Mouse (Mus musculus): Measurements from ENCODE around the gene Ddx19a. TPM values are rescaled to one million over a fixed set of nuclear protein-coding genes. Genes with fewer than 3 reads are reported as not detected.
"Not testable (repeated sequence)": the region's sequence is repeated elsewhere in the genome, so short reads cannot be mapped to it uniquely, and the experiment has no call there.

Gene Ddx19a
- polyA plus RNA-seq, 1 experiment from 2014 or later, result 16.8 TPM

- H3K9me3 ChIP-seq; H3K36me3 ChIP-seq; H3K27ac ChIP-seq; H3K27me3 ChIP-seq; ATAC-seq (ENCODE audit: low FRiP score, low read depth); H3K9ac ChIP-seq; H3K4me3 ChIP-seq; H3K4me2 ChIP-seq (replicated peaks); H3K4me1 ChIP-seq: not testable (repeated sequence)
- 94% methylated on average over 2 of the region's 2 CpGs for WGBS
Observed at GRCm38 (mm10) chr8:111026609-111027008, 29.0 kb upstream of the Ddx19a start.

GRCm38 (mm10) chr8:111010230-111010991 is 12.8 kb upstream of the Ddx19a start:
- not testable (repeated sequence) for H3K27me3 ChIP-seq; H3K4me3 ChIP-seq; ATAC-seq (ENCODE audit: low FRiP score, low read depth); H3K4me2 ChIP-seq (replicated peaks); H3K9ac ChIP-seq; H3K9me3 ChIP-seq; H3K4me1 ChIP-seq; H3K27ac ChIP-seq
- H3K36me3 ChIP-seq, result peaks cover 47% of the 10 kb centered on the region
- 91% methylated on average over 7 of the region's 10 CpGs for WGBS

GRCm38 (mm10) chr8:110996641-110997430 is 764 bp downstream of the Ddx19a start:
- Histone ChIP-seq H3K9ac (peak overlapping the region; percentile 88), H3K27me3 (no peaks in the 10 kb centered on the region), H3K4me2 (replicated peaks) (peak overlapping the region; percentile 83), H3K4me1 (peaks cover 7% of the 10 kb centered on the region), H3K4me3 (peak overlapping the region; percentile 89), H3K9me3 (no peaks in the 10 kb centered on the region), H3K36me3 (peaks cover 26% of the 10 kb centered on the region), H3K27ac (peak overlapping the region; percentile 82; the same call in 1 of the 2 replicates)
- WGBS, result 34% methylated on average over 16 of the region's 16 CpGs
- ATAC-seq (ENCODE audit: low FRiP score, low read depth), result no peak

GRCm38 (mm10) chr8:110990017-110990416 is 7.6 kb downstream of the Ddx19a start:
- no peaks in the 10 kb centered on the region for H3K27me3 ChIP-seq
- no peak for ATAC-seq (ENCODE audit: low FRiP score, low read depth)
- 85% methylated on average over 9 of the region's 9 CpGs for WGBS
- no peaks in the 10 kb centered on the region for H3K4me1 ChIP-seq
- H3K4me3 ChIP-seq, result no peak overlapping the region
- no peaks in the 10 kb centered on the region for H3K9me3 ChIP-seq
- no peak overlapping the region for H3K27ac ChIP-seq
- H3K36me3 ChIP-seq, result peaks cover 87% of the 10 kb centered on the region
- H3K4me2 ChIP-seq (replicated peaks), result no peak overlapping the region
- no peak overlapping the region for H3K9ac ChIP-seq

- H3K4me2 ChIP-seq (replicated peaks), result no peak overlapping the region
- no peaks in the 10 kb centered on the region for H3K4me1 ChIP-seq
- no peaks in the 10 kb centered on the region for H3K27me3 ChIP-seq
- no peak overlapping the region for H3K4me3 ChIP-seq
- WGBS, result 74% methylated on average over 8 of the region's 8 CpGs
- H3K9ac ChIP-seq, result no peak overlapping the region
- H3K9me3 ChIP-seq, result no peaks in the 10 kb centered on the region
- H3K36me3 ChIP-seq, result peaks cover 92% of the 10 kb centered on the region
- no peak overlapping the region for H3K27ac ChIP-seq
- ATAC-seq (ENCODE audit: low FRiP score, low read depth), result no peak
Observed at GRCm38 (mm10) chr8:110987805-110988744, 9.5 kb downstream of the Ddx19a start.

GRCm38 (mm10) chr8:110981304-110981703 is 16.3 kb downstream of the Ddx19a start:
- H3K9ac ChIP-seq, result no peak overlapping the region
- H3K9me3 ChIP-seq, result no peaks in the 10 kb centered on the region
- H3K27ac ChIP-seq, result no peak overlapping the region
- H3K36me3 ChIP-seq, result peaks cover 83% of the 10 kb centered on the region
- ATAC-seq (ENCODE audit: low FRiP score, low read depth), result no peak
- 93% methylated on average over 2 of the region's 2 CpGs for whole genome bisulfite sequencing
- no peak overlapping the region for H3K4me2 ChIP-seq (replicated peaks)
- no peak overlapping the region for H3K4me3 ChIP-seq
- no peaks in the 10 kb centered on the region for H3K4me1 ChIP-seq
- no peaks in the 10 kb centered on the region for H3K27me3 ChIP-seq

GRCm38 (mm10) chr8:110977987-110978386 is 19.6 kb downstream of the Ddx19a start:
- not testable (repeated sequence) for H3K4me3 ChIP-seq; ATAC-seq (ENCODE audit: low FRiP score, low read depth); H3K4me2 ChIP-seq (replicated peaks); H3K4me1 ChIP-seq; H3K27me3 ChIP-seq; H3K9ac ChIP-seq; H3K9me3 ChIP-seq; H3K27ac ChIP-seq
- WGBS, result 98% methylated on average over 2 of the region's 2 CpGs
- peaks cover 80% of the 10 kb centered on the region for H3K36me3 ChIP-seq

- not testable (repeated sequence) for H3K4me2 ChIP-seq (replicated peaks); ATAC-seq (ENCODE audit: low FRiP score, low read depth); H3K4me3 ChIP-seq; H3K4me1 ChIP-seq; H3K9ac ChIP-seq; H3K9me3 ChIP-seq; H3K27me3 ChIP-seq; H3K27ac ChIP-seq
- WGBS, result 94% methylated on average over 8 of the region's 8 CpGs
- H3K36me3 ChIP-seq, result peaks cover 79% of the 10 kb centered on the region
Observed at GRCm38 (mm10) chr8:110976532-110976931, 21.1 kb downstream of the Ddx19a start.

GRCm38 (mm10) chr8:110969910-110970770 is 27.5 kb downstream of the Ddx19a start:
- peak; percentile 96 for ATAC-seq (ENCODE audit: low FRiP score, low read depth)
- H3K4me1 ChIP-seq, result peaks cover 11% of the 10 kb centered on the region; the same call in 1 of the 2 replicates
- H3K27ac ChIP-seq, result no peak overlapping the region; the same call in 1 of the 2 replicates
- H3K27me3 ChIP-seq, result no peaks in the 10 kb centered on the region
- peak overlapping the region; percentile 48 for H3K4me3 ChIP-seq
- 9% methylated on average over 45 of the region's 45 CpGs for WGBS
- peaks cover 85% of the 10 kb centered on the region for H3K36me3 ChIP-seq
- peak overlapping the region; percentile 73 for H3K4me2 ChIP-seq (replicated peaks)
- H3K9ac ChIP-seq, result peak overlapping the region; percentile 62
- no peaks in the 10 kb centered on the region for H3K9me3 ChIP-seq

GRCm38 (mm10) chr8:110967326-110967725 is 30.3 kb downstream of the Ddx19a start:
- no peak overlapping the region for H3K27ac ChIP-seq
- peaks cover 82% of the 10 kb centered on the region for H3K36me3 ChIP-seq
- H3K4me2 ChIP-seq (replicated peaks), result no peak overlapping the region
- no peaks in the 10 kb centered on the region for H3K9me3 ChIP-seq
- H3K9ac ChIP-seq, result no peak overlapping the region
- no peak overlapping the region for H3K4me3 ChIP-seq
- peaks cover 11% of the 10 kb centered on the region; the same call in 1 of the 2 replicates for H3K4me1 ChIP-seq
- ATAC-seq (ENCODE audit: low FRiP score, low read depth), result no peak
- no peaks in the 10 kb centered on the region for H3K27me3 ChIP-seq
- WGBS, result 79% methylated on average over 9 of the region's 9 CpGs

- 91% methylated on average over 8 of the region's 8 CpGs for WGBS
- no peak overlapping the region for H3K4me2 ChIP-seq (replicated peaks)
- H3K4me1 ChIP-seq, result peaks cover 11% of the 10 kb centered on the region; the same call in 1 of the 2 replicates
- no peak overlapping the region for H3K4me3 ChIP-seq
- no peaks in the 10 kb centered on the region for H3K9me3 ChIP-seq
- no peak overlapping the region for H3K27ac ChIP-seq
- H3K27me3 ChIP-seq, result no peaks in the 10 kb centered on the region
- ATAC-seq (ENCODE audit: low FRiP score, low read depth), result no peak
- H3K36me3 ChIP-seq, result peaks cover 83% of the 10 kb centered on the region
- no peak overlapping the region for H3K9ac ChIP-seq
Observed at GRCm38 (mm10) chr8:110966586-110966985, 31.0 kb downstream of the Ddx19a start.

All from limb, embryonic 13.5 days (tissue).